ENCODE assay signal across 13 mouse cellular contexts in the genomic region with DNA sequence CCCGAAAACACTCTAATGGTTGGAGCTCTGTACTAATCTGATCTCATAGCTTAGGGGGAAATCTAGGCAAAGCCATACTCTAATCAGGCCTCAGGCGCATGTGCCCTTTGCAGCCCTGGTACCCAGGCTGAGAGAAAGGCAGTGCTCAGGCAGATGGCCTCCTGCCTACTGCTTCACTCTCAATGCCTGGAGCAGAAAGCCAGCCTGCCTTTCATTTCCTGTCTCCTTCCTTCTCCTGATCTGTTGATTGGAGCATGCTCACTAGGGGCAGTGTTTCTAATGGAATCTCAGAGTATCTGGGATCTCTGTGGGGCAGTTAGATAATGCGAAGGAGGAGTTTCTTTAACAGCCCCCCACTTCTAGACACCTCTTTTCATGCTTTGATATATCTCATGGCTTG. TPM values are rescaled to one million over a fixed set of nuclear protein-coding genes. Genes with fewer than 3 reads are reported as not detected.
DNase-seq lines count a peak whose midpoint lies in the region; ATAC-seq and TF ChIP-seq lines count a peak whose summit lies in the region.
"Had no signal": no experiment of that assay in that cellular context is flagged by ENCODE, and none has a peak within 500 bp of the region (broad histone marks: within the 10 kb centered on the region; RNA-seq: fewer than 3 reads in every experiment).

No protein-coding gene starts in this region.

- no peak overlapping the region for H3K4me3 ChIP-seq in heart, postnatal 0 days (ENCODE audit: low read depth, low read length)
- H3K4me3 ChIP-seq: limb, embryonic 12.5 days had no signal

- TF ChIP-seq CTCF in heart, postnatal 0 days (IDR thresholded peaks at IDR 0.05; ENCODE audit: low read depth): peak; percentile 28; the same call in 1 of the 2 replicates

- H3K36me3 ChIP-seq in heart, postnatal 0 days (replicated peaks; ENCODE audit: control insufficient read depth, insufficient read depth, low read length): 0 out of 2 replicates have a peak, but pooled peaks cover 5% of the 10 kb centered on the region
- H3K36me3 ChIP-seq: limb, embryonic 12.5 days had no signal

- no peak overlapping the region for H3K9ac ChIP-seq in heart, postnatal 0 days (replicated peaks; ENCODE audit: low read depth, low read length)
- H3K9ac ChIP-seq: limb, embryonic 12.5 days had no signal

- peak overlapping the region; percentile 47; the same call in 1 of the 2 replicates for H3K27ac ChIP-seq in heart, postnatal 0 days (ENCODE audit: low read depth)
- H3K27ac ChIP-seq: limb, embryonic 12.5 days had no signal

- ATAC-seq in heart, postnatal 0 days (ENCODE audit: insufficient read depth, low read depth): no peak
- ATAC-seq: Patski had no signal

- no peak for TF ChIP-seq EP300 in heart, postnatal 0 days (IDR thresholded peaks at IDR 0.05; ENCODE audit: low read depth)

- H3K4me2 ChIP-seq in heart, postnatal 0 days (ENCODE audit: low read depth, low read length): no peak overlapping the region
- H3K4me2 ChIP-seq: limb, embryonic 12.5 days had no signal

- H3K4me1 ChIP-seq in heart, postnatal 0 days (ENCODE audit: control insufficient read depth, insufficient read depth): peaks cover 6% of the 10 kb centered on the region

- DNase-seq in adrenal gland, postnatal 10 days: peak; percentile 31
- DNase-seq in adrenal gland, postnatal 4 days (ENCODE audit: low spot score in 2 of 2): no peak
- no peak for DNase-seq in heart, postnatal 0 days (ENCODE audit: low spot score)
- DNase-seq in heart, adult 9 months (ENCODE audit: low spot score in 2 of 2): no peak
- peak; percentile 39 to 42 for DNase-seq in right cerebral cortex, adult 2 months (ENCODE audit: low spot score in 2 of 2)
- no peak for DNase-seq in right cerebral cortex, postnatal 25 days
- no peak for DNase-seq in spleen, adult 18-20 months
- no peak for DNase-seq in thymus, adult 18-20 months
- DNase-seq: lung, postnatal 36 days had no signal

- WGBS in heart, postnatal 0 days: 74% methylated on average over 3 of the region's 3 CpGs

- no peaks in the 10 kb centered on the region for H3K27me3 ChIP-seq in heart, postnatal 0 days (ENCODE audit: control insufficient read depth, insufficient read depth, low read length)
- H3K27me3 ChIP-seq: limb, embryonic 12.5 days; Patski had no signal

- H3K9me3 ChIP-seq in heart, postnatal 0 days (replicated peaks; ENCODE audit: control insufficient read depth, low read length): no peaks in the 10 kb centered on the region
- H3K9me3 ChIP-seq: limb, embryonic 12.5 days had no signal

RNA-seq across cellular contexts. Expression of gene Gnb5, which starts 13.3 kb away (rescaled TPM):
- 10 to 100 TPM; 29.1 to 32.4 TPM for total RNA-seq in adrenal gland, postnatal 10 days (2021)
- total RNA-seq in adrenal gland, postnatal 4 days (2021): 10 to 100 TPM; 33.8 to 37.2 TPM
- 62.7 and 78.1 TPM in 2 replicates for total RNA-seq in heart, postnatal 0 days (2014; rRNA removed; ENCODE audit: low replicate concordance)
- polyA plus RNA-seq in heart, postnatal 0 days (2015; fragmentation: Nextera tagmentation; extraction: Ambion mirVana): 68.1 and 74.9 TPM in 2 replicates

RNA-seq across cellular contexts. Expression of gene Bcl2l10, which starts 28.2 kb away (rescaled TPM):
- under 1 TPM in 1 of 2 experiments, not detected in 1; 0.33 TPM for total RNA-seq in adrenal gland, postnatal 10 days (2021)
- under 1 TPM in 1 of 2 experiments, not detected in 1; 0.25 TPM for total RNA-seq in adrenal gland, postnatal 4 days (2021)
- total RNA-seq in heart, postnatal 0 days (2014; rRNA removed; ENCODE audit: low replicate concordance): not detected in 2 replicates
- not detected in 2 replicates for polyA plus RNA-seq in heart, postnatal 0 days (2015; fragmentation: Nextera tagmentation; extraction: Ambion mirVana)
- polyA plus RNA-seq: kidney, embryonic 14.5 days; limb, embryonic 12.5 days; stomach, embryonic 16.5 days had no signal

Comparison
In these comparisons a context has a peak if more than half of its experiments do, and no peak if none do; other contexts are left out.
1. DNase-seq: peak in adrenal gland, postnatal 10 days (single experiment) and right cerebral cortex, adult 2 months (2 of 2); none in adrenal gland, postnatal 4 days (0 of 2), heart, postnatal 0 days (single experiment), heart, adult 9 months (0 of 2), right cerebral cortex, postnatal 25 days (single experiment), spleen, adult 18-20 months (0 of 2) and thymus, adult 18-20 months (0 of 2).